ENCODE assay signal across 25 mouse cellular contexts in the genomic region with DNA sequence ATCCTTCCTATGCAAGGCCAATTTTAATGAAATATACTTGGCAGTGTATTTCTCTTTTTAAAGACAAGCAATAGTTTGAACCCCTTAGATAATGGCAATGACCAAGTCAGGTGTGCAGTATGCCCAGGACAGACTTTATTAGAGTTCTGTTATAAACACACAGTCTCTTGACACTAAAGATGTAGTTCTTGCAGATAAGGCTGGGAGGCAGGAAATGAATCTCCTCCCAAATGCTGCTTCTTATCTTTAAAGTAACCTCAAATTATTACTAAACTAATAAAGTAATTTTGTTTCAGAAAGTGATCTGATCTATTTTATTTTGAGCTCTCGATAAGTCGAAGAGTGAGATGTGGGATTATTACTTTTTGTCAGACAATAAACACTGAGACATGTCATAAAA.
"Had no signal": no experiment of that assay in that cellular context is flagged by ENCODE, and none has a peak within 500 bp of the region (broad histone marks: within the 10 kb centered on the region; RNA-seq: fewer than 3 reads in every experiment).

No protein-coding gene starts in this region.

- H3K4me3 ChIP-seq: embryonic facial prominence, embryonic 10.5 days; embryonic facial prominence, embryonic 12.5 days; embryonic facial prominence, embryonic 13.5 days; embryonic facial prominence, embryonic 15.5 days; erythroblast, embryonic 14.5 days; forebrain, embryonic 10.5 days; forebrain, embryonic 12.5 days; forebrain, embryonic 13.5 days; forebrain, embryonic 15.5 days; gastrocnemius, adult 2 months; heart, adult 2 months had no signal

- DNase-seq: cerebellum, adult 9-10 months; cerebellum, adult 9-11 months; cerebellum, postnatal 10 days; cerebellum, postnatal 14 days; cerebellum, postnatal 25 days; cerebellum, postnatal 36 days; embryo, embryonic 11 days; forebrain, postnatal 0 days; gastrocnemius, adult 2 months; gastrocnemius, postnatal 10 days; gastrocnemius, postnatal 14 days; gastrocnemius, postnatal 25 days; gastrocnemius, postnatal 36 days; heart, adult 11 months; heart, adult 18-20 months; heart, adult 2 months had no signal

- H3K9ac ChIP-seq: embryonic facial prominence, embryonic 12.5 days; embryonic facial prominence, embryonic 13.5 days; embryonic facial prominence, embryonic 15.5 days; forebrain, embryonic 12.5 days; forebrain, embryonic 13.5 days; forebrain, embryonic 15.5 days; forebrain, postnatal 0 days had no signal

- H3K4me1 ChIP-seq: embryonic facial prominence, embryonic 10.5 days; embryonic facial prominence, embryonic 12.5 days; embryonic facial prominence, embryonic 13.5 days; embryonic facial prominence, embryonic 15.5 days; forebrain, embryonic 10.5 days; forebrain, embryonic 12.5 days; forebrain, embryonic 13.5 days; forebrain, embryonic 15.5 days had no signal

- H3K9me3 ChIP-seq: embryonic facial prominence, embryonic 10.5 days; embryonic facial prominence, embryonic 12.5 days; embryonic facial prominence, embryonic 13.5 days; embryonic facial prominence, embryonic 15.5 days; forebrain, embryonic 10.5 days; forebrain, embryonic 12.5 days; forebrain, embryonic 13.5 days; forebrain, embryonic 15.5 days had no signal

- H3K27me3 ChIP-seq: embryonic facial prominence, embryonic 12.5 days; embryonic facial prominence, embryonic 13.5 days; embryonic facial prominence, embryonic 15.5 days; forebrain, embryonic 12.5 days; forebrain, embryonic 13.5 days; forebrain, embryonic 15.5 days had no signal

- H3K36me3 ChIP-seq: embryonic facial prominence, embryonic 13.5 days; forebrain, embryonic 15.5 days had no signal

- H3K27ac ChIP-seq: embryonic facial prominence, embryonic 10.5 days; embryonic facial prominence, embryonic 12.5 days; embryonic facial prominence, embryonic 13.5 days; embryonic facial prominence, embryonic 15.5 days; forebrain, embryonic 10.5 days; forebrain, embryonic 12.5 days; forebrain, embryonic 13.5 days; forebrain, embryonic 15.5 days; gastrocnemius, adult 2 months; heart, adult 2 months had no signal
